Mouse (Mus musculus) CH12F3 (cell line): Measurements from ENCODE around the gene Defb23.
"Not testable (repeated sequence)": the region's sequence is repeated elsewhere in the genome, so short reads cannot be mapped to it uniquely, and the experiment has no call there.

Experiments
- in situ Hi-C: fragments of 300-500 bp; cut with MboI; formaldehyde crosslinking; loops from 2 replicates; pipeline ENCODE4 v1.14.3; 2020; ENCODE audit warnings: low sequenced_read_pairs

The Defb23 gene

GRCm38 (mm10) chr2:152438963-152439362, 25.5 kb downstream of the Defb23 start:
- in situ Hi-C loops, result no loop called here

GRCm38 (mm10) chr2:152436983-152437860, 27.2 kb downstream of the Defb23 start:
- in situ Hi-C loops, result no loop called here

GRCm38 (mm10) chr2:152436405-152436901, 28.0 kb downstream of the Defb23 start:
- in situ Hi-C loops, result no loop called here

- in situ Hi-C loops, result not testable (repeated sequence)
Measured at GRCm38 (mm10) chr2:152428481-152428880, 35.9 kb downstream of the Defb23 start.

- in situ Hi-C loops, result no loop called here
Measured at GRCm38 (mm10) chr2:152427493-152427892, 36.9 kb downstream of the Defb23 start.

GRCm38 (mm10) chr2:152415786-152416185, 48.6 kb downstream of the Defb23 start:
- in situ Hi-C loops, result no loop called here

- in situ Hi-C loops, result no loop called here
Measured at GRCm38 (mm10) chr2:152415287-152415686, 49.1 kb downstream of the Defb23 start, which contains the start of gene 6820408C15Rik. Gene 6820408C15Rik (plus strand): TSS chr2:152415587.

- in situ Hi-C loops, result no loop called here
Measured at GRCm38 (mm10) chr2:152414591-152415165, 49.7 kb downstream of the Defb23 start, which contains the start of gene Zcchc3. Gene Zcchc3 (minus strand): TSS chr2:152415027.

GRCm38 (mm10) chr2:152413765-152414584, 50.4 kb downstream of the Defb23 start:
- in situ Hi-C loops, result no loop called here

GRCm38 (mm10) chr2:152413158-152413764, 51.2 kb downstream of the Defb23 start:
- in situ Hi-C loops, result no loop called here

GRCm38 (mm10) chr2:152412526-152413157, 51.8 kb downstream of the Defb23 start:
- in situ Hi-C loops, result no loop called here

- in situ Hi-C loops, result no loop called here
Measured at GRCm38 (mm10) chr2:152411471-152411870, 52.9 kb downstream of the Defb23 start.

GRCm38 (mm10) chr2:152410971-152411371, 53.4 kb downstream of the Defb23 start:
- in situ Hi-C loops, result no loop called here

- in situ Hi-C loops, result no loop called here
Measured at GRCm38 (mm10) chr2:152409781-152410180, 54.6 kb downstream of the Defb23 start.
